Mouse (Mus musculus): ENCODE measurements around the gene Ech1.

The Ech1 gene

GRCm38 (mm10) chr7:28803756-28804155 lies 21.3 kb upstream of the Ech1 start:
- DNase-seq (ENCODE audit: low spot score in 2 of 2): no peak

DNA sequence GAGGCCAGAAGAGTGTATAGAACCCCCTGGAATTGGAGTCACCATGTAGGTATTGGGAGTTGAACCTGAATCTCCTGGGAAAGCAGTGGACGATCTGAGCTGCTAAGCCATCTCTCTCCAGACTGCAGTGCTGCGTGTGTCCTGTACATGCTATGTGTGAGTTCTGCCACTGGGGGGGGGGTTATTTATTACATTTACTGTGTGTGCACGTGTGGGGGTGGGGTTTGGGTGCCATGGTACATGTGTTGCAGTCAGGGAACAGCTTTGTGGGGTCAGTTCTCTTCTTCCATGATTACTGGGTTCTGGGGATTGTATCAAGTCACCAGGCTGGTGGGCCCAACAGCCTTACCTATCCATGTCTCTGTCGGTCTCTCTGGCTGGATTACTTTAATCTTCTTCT lies 18.1 kb upstream of the Ech1 start:
- DNase-seq (ENCODE audit: low spot score in 2 of 2): no peak

- no peak for DNase-seq (ENCODE audit: low spot score in 2 of 2)
These were observed 17.3 kb upstream of the Ech1 start for GRCm38 (mm10) chr7:28807641-28808220.

DNA sequence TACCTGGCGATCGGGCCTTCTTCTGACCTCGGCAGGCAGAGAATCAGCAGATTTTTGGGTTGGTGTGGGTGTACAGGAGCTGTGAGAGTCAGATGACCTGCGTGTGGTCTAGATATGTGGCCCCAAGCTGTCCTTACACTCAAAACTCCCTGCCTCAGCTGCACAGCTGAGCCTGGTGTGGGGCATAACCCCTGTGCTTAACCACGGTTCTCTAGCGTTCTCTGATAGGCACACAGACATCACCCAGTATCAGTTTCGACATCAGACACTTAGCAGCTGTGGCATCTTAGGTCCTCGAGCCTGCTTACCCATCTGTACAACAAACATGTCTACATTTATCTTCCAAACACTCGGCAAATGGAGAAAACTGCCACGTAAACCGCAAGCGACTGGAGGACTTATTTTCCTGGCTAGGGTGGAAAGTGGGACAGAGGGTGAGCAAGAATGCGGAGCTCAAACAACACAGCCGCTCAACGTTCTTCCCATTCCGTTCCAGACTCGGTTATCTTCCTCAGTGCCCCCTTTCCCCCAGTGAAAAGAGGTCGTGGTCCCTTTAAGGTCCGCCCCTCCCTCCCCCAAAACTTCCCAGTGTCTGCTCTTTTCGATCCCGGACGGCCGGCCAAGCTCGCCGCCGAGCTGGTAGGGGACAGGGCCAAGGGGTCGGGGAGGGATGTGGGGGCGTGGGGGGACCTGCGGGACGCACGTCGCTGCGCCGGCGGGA lies 16.6 kb upstream of the Ech1 start, which contains the start of gene Hnrnpl:
Gene Hnrnpl, plus strand, starts transcription at position 321 of the 721 bp plus-strand sequence.
- DNase-seq (ENCODE audit: low spot score in 2 of 2): no peak

- DNase-seq (ENCODE audit: low spot score in 2 of 2): peak; percentile 92 to 95
These were observed 16.0 kb upstream of the Ech1 start for GRCm38 (mm10) chr7:28808957-28809393.

DNA sequence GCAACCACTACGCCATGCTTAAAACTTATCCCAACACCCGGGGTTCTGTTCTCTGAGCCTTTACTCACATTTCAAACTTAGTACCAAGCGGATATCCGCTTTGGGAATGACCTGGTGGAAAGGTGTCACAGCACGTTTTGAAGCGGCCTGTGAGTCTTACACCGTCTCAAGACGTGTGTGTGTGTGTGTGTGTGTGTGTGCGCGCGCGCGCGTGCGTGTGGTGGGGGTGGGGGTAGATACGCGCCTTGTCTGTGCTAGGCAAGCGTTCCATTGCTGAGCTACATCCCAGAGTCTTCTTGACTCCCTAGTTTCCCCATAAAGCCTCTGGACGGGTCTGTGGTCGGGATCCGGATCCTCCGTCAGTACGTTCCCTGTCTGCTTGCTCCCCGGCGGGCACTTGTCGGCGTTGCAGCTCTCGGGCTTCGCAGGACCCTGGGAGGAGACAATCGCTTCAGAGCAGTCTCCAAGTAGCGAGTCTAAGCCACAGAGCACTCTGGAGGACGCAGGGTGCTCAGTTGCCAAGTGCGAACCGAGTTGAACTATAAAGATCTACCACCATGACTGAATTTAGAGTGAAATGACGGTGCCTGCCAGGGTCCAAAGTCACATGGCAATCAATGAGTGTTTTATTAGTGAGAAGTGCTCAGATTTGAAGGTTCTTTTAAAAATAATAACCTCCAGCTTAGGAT lies 15.5 kb upstream of the Ech1 start:
- no peak for DNase-seq (ENCODE audit: low spot score in 2 of 2)

DNA sequence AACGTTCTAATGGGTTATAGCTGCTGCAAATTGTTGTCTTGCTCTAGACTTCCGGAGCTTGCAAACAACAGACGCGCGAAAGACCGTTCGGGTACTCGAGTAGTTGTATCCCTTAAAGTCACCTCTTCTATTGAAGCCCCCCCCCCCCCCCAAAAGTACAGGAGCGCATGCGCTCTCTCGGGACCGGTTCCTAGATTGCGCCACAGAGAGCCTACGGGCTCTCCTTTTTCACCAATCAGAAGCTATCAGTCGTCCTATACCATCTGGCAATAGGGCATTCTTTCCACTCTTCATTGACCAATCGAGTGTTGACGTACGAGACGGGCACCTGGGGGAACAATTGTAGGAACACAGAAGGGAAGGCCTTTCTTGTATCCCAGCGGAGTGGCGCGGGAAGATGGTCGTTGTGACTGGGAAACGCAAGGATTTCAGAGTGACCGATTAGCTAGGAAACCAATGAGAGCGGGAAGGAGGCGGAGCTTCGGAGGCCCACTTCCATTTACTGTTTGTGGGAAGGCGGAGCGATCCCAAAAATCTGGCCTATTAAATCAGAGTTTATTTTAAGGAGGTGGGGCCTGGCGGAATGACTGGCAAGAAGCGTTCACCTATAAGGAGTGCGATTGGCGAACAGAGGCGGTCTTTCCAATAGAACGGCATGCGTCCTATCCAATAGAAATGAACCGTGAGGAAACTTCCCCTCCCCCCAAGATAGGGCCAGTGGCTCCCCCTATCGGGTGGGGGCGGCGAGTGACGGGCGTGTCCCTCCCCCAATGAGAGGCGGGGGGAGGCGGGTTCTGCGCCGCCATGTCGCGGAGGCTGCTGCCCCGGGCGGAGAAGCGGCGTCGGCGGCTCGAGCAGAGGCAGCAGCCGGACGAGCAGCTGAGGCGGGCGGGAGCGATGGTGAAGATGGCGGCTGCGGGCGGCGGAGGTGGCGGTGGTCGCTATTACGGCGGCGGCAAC lies 14.6 kb upstream of the Ech1 start:
- peak; percentile 96 to 99 for DNase-seq (ENCODE audit: low spot score in 2 of 2)

DNA sequence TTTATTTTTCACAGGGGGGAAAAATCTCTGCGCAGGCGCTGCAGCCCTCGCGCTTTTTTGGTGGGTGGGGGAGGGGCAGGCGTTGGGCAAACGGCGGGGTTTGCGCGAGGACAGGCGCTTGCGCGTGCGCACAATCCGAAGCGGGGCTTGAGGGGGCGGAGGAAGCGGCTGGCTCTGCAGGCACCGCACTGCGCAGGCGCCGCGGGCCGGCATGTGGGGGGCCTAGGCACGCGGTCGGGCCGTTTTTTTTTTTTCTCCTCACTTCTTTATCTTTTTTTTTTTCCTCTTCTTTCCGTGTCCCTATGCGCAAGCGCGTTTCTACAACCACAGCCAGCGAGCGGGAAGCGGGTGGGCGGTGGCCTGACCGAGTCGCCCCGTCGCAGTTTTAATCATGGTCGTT lies 13.8 kb upstream of the Ech1 start:
- DNase-seq (ENCODE audit: low spot score in 2 of 2): peak; percentile 87 to 92

- DNase-seq (ENCODE audit: low spot score in 2 of 2): no peak
These were observed 13.3 kb upstream of the Ech1 start for GRCm38 (mm10) chr7:28811640-28812275.

- no peak for DNase-seq (ENCODE audit: low spot score in 2 of 2)
These were observed 12.6 kb upstream of the Ech1 start for GRCm38 (mm10) chr7:28812436-28812835.

GRCm38 (mm10) chr7:28812949-28813348 lies 12.1 kb upstream of the Ech1 start:
- DNase-seq (ENCODE audit: low spot score in 2 of 2): no peak

DNA sequence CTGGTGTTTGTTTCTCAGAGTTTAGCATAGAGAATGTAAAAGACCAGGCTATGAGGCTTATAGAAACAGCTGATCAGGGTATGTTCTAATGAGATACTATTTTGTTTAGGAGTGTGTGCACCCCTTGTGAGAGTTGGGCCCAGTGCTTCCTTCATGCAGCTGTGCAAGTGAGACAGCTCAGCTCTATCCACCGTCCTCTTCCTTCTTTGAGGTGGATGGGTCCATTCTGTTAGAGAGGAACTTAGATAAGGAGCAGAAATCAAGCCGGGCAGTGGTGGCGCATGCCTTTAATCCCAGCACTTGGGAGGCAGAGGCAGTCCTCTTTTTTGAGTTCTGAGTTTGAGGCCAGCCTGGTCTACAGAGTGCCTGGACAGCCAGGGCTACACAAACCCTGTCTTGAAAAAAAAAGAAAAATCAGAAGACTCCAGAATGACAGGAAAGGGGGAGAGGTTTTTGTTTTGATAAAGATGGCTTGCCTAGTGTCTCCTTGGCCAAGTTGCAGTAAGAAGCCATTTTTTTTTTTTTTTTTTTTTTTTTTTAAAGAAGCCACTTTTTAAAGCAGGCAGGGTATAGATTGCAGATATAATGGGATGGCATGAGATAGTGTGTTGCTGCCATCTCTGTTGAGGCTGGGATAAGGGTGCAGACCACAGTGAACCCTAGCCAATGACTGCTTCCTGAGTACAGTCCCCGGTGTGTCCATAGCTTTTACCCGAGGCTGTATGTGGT lies 10.5 kb upstream of the Ech1 start:
- no peak for DNase-seq (ENCODE audit: low spot score in 2 of 2)

DNA sequence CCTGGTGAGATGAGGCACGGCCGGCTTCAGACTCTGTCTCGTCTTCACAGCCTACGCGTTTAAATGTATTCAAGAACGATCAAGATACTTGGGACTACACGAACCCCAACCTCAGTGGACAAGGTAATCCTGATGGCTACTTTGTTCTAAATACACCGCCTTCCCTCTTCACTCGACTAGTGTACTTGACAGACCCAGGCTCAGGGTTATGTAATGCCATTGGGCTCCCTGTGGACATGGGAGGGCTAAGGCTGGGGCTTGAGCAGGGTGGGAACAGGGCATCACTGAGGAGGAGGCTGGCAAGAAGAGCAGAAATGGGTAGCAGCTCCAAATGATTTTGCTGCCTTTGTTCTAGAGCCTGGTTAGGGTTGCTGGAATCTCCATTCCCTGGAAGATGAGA lies 9.8 kb upstream of the Ech1 start:
- no peak for DNase-seq (ENCODE audit: low spot score in 2 of 2)

DNA sequence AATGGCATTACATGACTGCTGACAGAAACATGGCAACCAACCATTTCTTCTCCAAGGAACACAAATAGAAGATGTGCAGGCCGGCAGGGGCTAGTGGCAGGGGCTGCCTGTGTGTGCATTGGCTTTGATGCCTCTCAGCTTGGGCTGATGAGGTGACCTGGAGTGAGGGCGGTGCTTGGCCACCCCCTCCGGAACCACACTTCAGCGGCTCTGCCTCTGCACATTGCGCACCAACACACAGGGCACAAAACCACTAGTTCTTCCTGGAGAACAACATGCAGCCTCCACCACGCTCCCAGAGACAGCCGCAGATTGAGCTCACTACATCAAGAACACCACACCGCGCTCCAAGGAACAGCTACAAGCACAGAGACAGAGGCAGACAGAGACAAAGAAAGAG lies 8.8 kb upstream of the Ech1 start:
- DNase-seq (ENCODE audit: low spot score in 2 of 2): no peak

DNA sequence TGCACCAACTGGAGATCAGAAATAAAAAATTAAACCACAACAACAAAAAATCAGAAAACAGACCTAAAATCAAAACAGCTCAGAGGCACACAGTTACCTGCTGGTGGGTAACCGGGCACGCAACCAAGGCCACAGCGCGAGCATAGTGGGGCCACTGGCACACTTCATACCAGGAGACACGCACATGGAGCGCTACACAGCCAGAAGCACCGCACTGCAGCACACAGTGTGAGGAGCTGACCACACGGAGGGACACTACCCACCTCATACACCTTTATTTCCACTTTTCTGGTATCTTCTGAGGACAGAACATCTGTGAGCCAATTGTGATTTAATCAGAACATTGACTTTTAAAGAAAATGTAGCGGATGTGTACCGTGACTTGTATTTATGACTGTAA lies 8.1 kb upstream of the Ech1 start:
- no peak for DNase-seq (ENCODE audit: low spot score in 2 of 2)

DNA sequence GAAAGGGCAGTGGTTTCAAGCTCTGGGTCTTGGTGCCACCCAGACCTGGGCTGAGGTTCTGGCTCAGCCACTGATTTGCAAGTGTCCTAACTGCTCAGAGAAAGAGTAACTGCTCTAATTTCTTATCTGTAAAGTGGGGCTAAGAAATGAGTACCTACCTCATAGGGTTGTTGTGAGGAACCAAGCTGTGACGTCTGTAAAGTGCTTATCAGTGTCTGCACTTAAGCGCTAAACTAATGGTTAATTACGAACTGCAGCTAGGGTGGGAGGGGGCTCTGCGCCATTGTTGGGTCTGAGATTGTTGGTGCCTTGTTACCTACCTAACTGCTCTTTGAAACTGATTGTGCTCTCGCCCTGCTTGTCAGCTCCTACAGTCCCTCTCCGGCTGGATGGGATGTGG lies 7.5 kb upstream of the Ech1 start:
- DNase-seq (ENCODE audit: low spot score in 2 of 2): no peak

- no peak for DNase-seq (ENCODE audit: low spot score in 2 of 2)
These were observed 7.1 kb upstream of the Ech1 start for GRCm38 (mm10) chr7:28817957-28818356.

GRCm38 (mm10) chr7:28818436-28818835 lies 6.6 kb upstream of the Ech1 start:
- DNase-seq (ENCODE audit: low spot score in 2 of 2): peak in 1 of 2 experiments; percentile 21

DNA sequence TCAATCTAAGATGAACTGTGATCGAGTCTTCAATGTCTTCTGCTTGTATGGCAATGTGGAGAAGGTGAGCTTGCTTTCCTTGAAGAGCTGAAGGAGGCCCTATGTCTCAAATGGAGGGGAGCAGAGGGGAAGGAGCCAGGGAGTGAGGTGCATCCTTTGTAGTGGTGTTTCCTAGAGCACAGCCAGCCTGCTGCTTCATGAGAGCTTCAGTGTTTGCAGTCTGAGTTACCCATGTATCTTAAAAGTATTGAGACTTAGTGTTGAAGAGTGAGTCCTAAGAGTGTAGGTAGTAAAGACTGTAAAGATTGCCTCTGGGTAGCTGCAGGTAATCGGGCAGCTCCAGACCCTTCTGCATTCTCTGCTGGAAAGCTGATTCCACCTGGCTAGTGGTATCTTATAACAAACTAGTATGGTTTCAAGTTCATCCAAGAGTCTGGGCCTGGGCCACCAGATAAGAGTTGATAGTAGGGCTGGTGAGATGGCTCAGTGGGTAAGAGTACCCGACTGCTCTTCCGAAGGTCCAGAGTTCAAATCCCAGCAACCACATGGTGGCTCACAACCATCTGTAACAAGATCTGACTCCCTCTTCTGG lies 6.1 kb upstream of the Ech1 start:
- no peak for DNase-seq (ENCODE audit: low spot score in 2 of 2)

GRCm38 (mm10) chr7:28819571-28819970 lies 5.4 kb upstream of the Ech1 start:
- no peak for DNase-seq (ENCODE audit: low spot score in 2 of 2)
